Mouse (Mus musculus): ENCODE data around the gene Cyp2c67. TPM values are rescaled to one million over a fixed set of nuclear protein-coding genes. Genes with fewer than 3 reads are reported as not detected.
"Not testable (repeated sequence)": the region's sequence is repeated elsewhere in the genome, so short reads cannot be mapped to it uniquely, and the experiment has no call there.

Gene Cyp2c67
- polyA plus RNA-seq (2014; fragmentation: Nextera tagmentation; extraction: Ambion mirVana): not detected in 2 replicates

DNA sequence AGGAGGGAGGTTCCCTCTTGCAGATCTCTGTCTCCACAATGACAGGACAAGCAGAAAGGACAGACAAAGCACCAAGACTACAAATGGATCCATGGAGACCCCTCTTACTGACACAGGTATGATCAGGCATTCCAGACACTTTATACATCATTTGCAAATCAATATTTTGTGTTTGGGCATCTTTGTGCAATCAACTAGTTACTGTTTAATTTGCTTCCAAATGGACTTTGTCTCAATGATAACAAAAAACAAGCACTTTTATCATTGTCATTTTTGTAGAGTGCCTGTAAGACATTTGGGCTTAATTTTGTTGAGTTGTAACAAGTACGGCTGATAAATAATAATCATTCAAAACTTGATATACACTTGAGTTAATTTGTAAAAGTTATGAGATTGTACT lies at the start of gene Cyp2c67:
Gene Cyp2c67 (minus strand): TSS at position 114 of the 400 bp plus-strand sequence.
- H3K27me3 ChIP-seq (ENCODE audit: insufficient read depth, low read length): no peaks in the 10 kb centered on the region
- H3K27ac ChIP-seq (ENCODE audit: low read depth): no peak within 1 kb of the TSS
- no peak for TF ChIP-seq CTCF (IDR thresholded peaks at IDR 0.05; ENCODE audit: low read depth)
- DNase-seq (no peak), ATAC-seq (ENCODE audit: insufficient read depth) (no peak)
- H3K4me2 ChIP-seq: no peak within 1 kb of the TSS
- no peaks in the 10 kb centered on the region for H3K9me3 ChIP-seq (ENCODE audit: low read depth, low read length)
- H3K4me3 ChIP-seq (ENCODE audit: low read depth, low read length): no peak within 1 kb of the TSS
- 88% methylated on average over 1 of the region's 1 CpGs for WGBS
- H3K9ac ChIP-seq: no peak within 1 kb of the TSS
- H3K36me3 ChIP-seq (ENCODE audit: insufficient read depth): no peaks in the 10 kb centered on the region
- H3K4me1 ChIP-seq (ENCODE audit: insufficient read depth): no peaks in the 10 kb centered on the region

DNA sequence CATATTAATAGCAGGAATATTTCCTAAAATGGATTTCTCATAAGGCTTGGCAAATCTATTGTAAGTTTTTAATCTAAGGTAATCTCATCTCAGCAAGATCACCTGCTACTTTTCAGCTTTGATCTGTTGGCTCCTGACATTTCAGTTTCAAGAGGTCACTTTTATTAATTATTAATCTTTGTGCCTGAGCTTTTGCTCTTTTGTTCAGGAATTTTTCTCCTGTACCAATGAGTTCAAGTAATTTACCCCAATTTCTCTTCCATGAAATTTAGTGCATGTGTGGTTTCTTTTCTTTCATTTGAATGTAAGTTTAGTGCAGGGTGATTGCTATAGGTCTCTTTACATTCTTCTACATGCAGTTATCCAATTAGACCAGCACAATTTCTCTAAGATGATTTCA lies 16.8 kb upstream of the Cyp2c67 start:
- H3K27ac ChIP-seq (ENCODE audit: low read depth); H3K9me3 ChIP-seq (ENCODE audit: low read depth, low read length); H3K27me3 ChIP-seq (ENCODE audit: insufficient read depth, low read length); H3K36me3 ChIP-seq (ENCODE audit: insufficient read depth); H3K4me2 ChIP-seq; ATAC-seq (ENCODE audit: insufficient read depth); H3K9ac ChIP-seq; H3K4me3 ChIP-seq (ENCODE audit: low read depth, low read length); H3K4me1 ChIP-seq (ENCODE audit: insufficient read depth); DNase-seq: not testable (repeated sequence)

DNA sequence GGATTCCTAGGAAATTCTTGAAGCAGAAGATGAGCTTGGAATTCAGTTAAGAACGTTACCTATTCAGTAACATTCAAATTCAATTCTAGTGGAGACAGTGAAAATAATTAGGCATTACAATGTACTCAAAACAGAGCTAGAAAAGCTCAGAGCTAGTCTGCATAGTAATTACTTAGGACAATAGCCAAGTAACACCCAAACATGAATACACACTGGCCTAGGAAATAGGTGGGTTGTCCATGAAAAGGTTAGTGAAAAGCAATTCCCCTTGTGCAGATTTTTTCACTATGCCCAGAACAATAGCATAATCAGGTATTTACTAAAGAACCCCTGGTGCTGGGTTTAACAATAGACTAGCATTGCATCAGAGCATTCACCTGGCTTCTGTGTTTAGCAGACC lies 3.5 kb upstream of the Cyp2c67 start:
- TF ChIP-seq CTCF (IDR thresholded peaks at IDR 0.05; ENCODE audit: low read depth): no peak
- Histone ChIP-seq H3K4me2 (no peak overlapping the region), H3K9ac (no peak overlapping the region), H3K27me3 (ENCODE audit: insufficient read depth, low read length) (no peaks in the 10 kb centered on the region), H3K4me3 (ENCODE audit: low read depth, low read length) (no peak overlapping the region), H3K4me1 (ENCODE audit: insufficient read depth) (no peaks in the 10 kb centered on the region), H3K9me3 (ENCODE audit: low read depth, low read length) (no peaks in the 10 kb centered on the region), H3K27ac (ENCODE audit: low read depth) (no peak overlapping the region), H3K36me3 (ENCODE audit: insufficient read depth) (no peaks in the 10 kb centered on the region)
- ATAC-seq (ENCODE audit: insufficient read depth) (no peak), DNase-seq (no peak)
- WGBS: 31% methylated on average over 1 of the region's 1 CpGs

DNA sequence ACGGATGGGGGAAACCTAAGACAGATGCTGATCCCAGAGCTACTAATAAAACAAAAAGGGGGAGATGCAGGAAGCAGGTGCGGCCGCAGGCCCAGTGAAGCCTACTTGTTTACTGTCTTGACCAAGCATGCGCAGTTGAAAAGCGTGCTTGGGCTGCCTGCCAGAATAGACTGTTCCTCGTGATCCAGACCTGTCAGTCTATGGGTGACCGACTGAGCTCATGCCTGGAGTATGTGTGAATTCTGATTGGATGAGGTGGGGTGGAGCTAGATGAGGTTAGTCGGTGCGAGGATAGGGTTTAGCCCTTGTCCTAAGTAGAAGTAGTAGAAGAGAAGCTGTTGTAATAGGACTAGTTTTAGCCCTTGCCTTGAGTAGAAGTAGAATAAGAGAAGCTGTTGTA lies 1.3 kb downstream of the Cyp2c67 start:
- H3K4me2 ChIP-seq: no peak overlapping the region
- WGBS: 88% methylated on average over 9 of the region's 9 CpGs
- no peaks in the 10 kb centered on the region for H3K9me3 ChIP-seq (ENCODE audit: low read depth, low read length)

DNA sequence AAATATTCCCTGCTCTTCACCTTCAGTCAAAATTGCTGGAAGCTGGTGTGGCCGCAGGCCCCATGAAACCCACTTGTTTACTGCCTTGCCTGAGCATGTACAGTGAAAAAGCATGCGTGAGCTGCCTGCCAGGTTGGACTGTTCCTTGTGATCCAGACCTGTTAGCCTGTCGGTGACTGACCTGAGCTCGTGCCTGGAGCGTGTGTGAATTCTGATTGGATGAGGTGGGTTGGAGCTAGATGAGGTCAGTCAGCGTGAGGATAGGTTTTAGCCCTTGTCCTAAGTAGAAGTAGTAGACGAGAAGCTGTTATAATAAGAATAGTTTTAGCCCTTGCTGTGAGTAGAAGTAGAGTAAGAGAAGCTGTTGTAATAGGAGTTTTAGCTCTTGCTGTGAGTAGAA lies 4.3 kb downstream of the Cyp2c67 start:
- not testable (repeated sequence) for DNase-seq; ATAC-seq (ENCODE audit: insufficient read depth); H3K27ac ChIP-seq (ENCODE audit: low read depth); H3K4me2 ChIP-seq; H3K36me3 ChIP-seq (ENCODE audit: insufficient read depth); H3K4me1 ChIP-seq (ENCODE audit: insufficient read depth); H3K9ac ChIP-seq; H3K4me3 ChIP-seq (ENCODE audit: low read depth, low read length); H3K9me3 ChIP-seq (ENCODE audit: low read depth, low read length); H3K27me3 ChIP-seq (ENCODE audit: insufficient read depth, low read length)
- WGBS: 87% methylated on average over 7 of the region's 7 CpGs

More for the DNA sequence above, 1.3 kb downstream of the Cyp2c67 start:
- Histone ChIP-seq H3K4me1 (ENCODE audit: insufficient read depth) (no peaks in the 10 kb centered on the region), H3K36me3 (ENCODE audit: insufficient read depth) (no peaks in the 10 kb centered on the region), H3K27ac (ENCODE audit: low read depth) (no peak overlapping the region), H3K27me3 (ENCODE audit: insufficient read depth, low read length) (no peaks in the 10 kb centered on the region), H3K9ac (no peak overlapping the region), H3K4me3 (ENCODE audit: low read depth, low read length) (no peak overlapping the region)
- no peak for ATAC-seq (ENCODE audit: insufficient read depth)
- TF ChIP-seq CTCF (IDR thresholded peaks at IDR 0.05; ENCODE audit: low read depth): no peak
- no peak for DNase-seq

Other genes with a start within 250 kb of the Cyp2c67 start
- gene Cyp2c38, start 186.0 kb downstream of the Cyp2c67 start, polyA plus RNA-seq (2014; fragmentation: Nextera tagmentation; extraction: Ambion mirVana): not detected in 2 replicates
- gene Cyp2c39, start 138.2 kb downstream of the Cyp2c67 start, polyA plus RNA-seq (2014; fragmentation: Nextera tagmentation; extraction: Ambion mirVana): not detected in 2 replicates
- not detected in 2 replicates for gene Cyp2c68, start 92.0 kb upstream of the Cyp2c67 start, polyA plus RNA-seq (2014; fragmentation: Nextera tagmentation; extraction: Ambion mirVana)
- gene Cyp2c40, start 163.8 kb upstream of the Cyp2c67 start, polyA plus RNA-seq (2014; fragmentation: Nextera tagmentation; extraction: Ambion mirVana): not detected in 2 replicates
- gene Cyp2c69, start 237.7 kb upstream of the Cyp2c67 start, polyA plus RNA-seq (2014; fragmentation: Nextera tagmentation; extraction: Ambion mirVana): not detected in 2 replicates

Measured in lung, embryonic 14.5 days (tissue).